Mouse (Mus musculus): ENCODE data around the gene Ktn1.

DNA sequence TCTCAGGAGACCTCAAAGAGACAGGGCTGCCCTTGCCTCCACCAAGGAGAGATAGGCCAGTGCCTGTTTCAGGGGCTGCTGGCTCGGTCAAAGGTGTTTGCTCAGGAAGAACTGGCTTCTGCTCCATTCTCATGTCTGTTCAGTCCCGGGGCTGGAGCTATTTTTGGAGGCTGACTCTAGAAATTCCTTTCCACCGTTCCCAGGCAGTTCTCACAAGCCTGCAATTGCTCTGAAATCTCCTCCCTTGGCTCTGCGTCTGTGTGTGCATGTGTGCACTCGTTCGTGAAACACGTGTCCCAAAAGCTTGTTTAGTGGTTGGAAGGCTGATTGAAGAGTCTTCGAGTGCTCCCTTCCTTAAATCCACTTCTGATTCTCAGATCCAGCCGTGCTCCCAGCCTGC, 99.3 kb downstream of the Ktn1 start:
- TF ChIP-seq POLR2A (IDR thresholded peaks at IDR 0.05; ENCODE audit: low read depth, low read length), result no peak
- no peak for TF ChIP-seq CTCF (IDR thresholded peaks at IDR 0.05; ENCODE audit: borderline replicate concordance, insufficient read depth, low read length)

All from embryonic fibroblast, embryonic 13.5 days (primary cell).